Mouse (Mus musculus) mouse trophoblast stem cell (cell line): Measurements from ENCODE around the gene Gm8653.
"Not testable (repeated sequence)": the region's sequence is repeated elsewhere in the genome, so short reads cannot be mapped to it uniquely, and the experiment has no call there.

Source experiments
- in situ Hi-C, 2 experiments: fragments of 300-500 bp; cut with MseI, MboI; formaldehyde crosslinking; loops; 2 replicates in 1 of 2; 3 replicates in 1 of 2; pipeline ENCODE4 v1.15.1; 2025

Gm8653 gene

GRCm38 (mm10) chr7:22201164-22201563 lies at the start of gene Gm8653:
Gm8653 (minus strand) TSS chr7:22201264.
- in situ Hi-C loops, result not testable (repeated sequence)

GRCm38 (mm10) chr7:22229384-22229783 lies 28.3 kb upstream of the Gm8653 start, which contains the start of gene Gm8453:
Gm8453 (minus strand) TSS chr7:22229484.
- in situ Hi-C loops, result not testable (repeated sequence)

- in situ Hi-C loops, result not testable (repeated sequence)
Measured at GRCm38 (mm10) chr7:22189077-22189476, 12.0 kb downstream of the Gm8653 start, which contains the start of gene Vmn1r143. Vmn1r143 (plus strand) TSS chr7:22189377.

- in situ Hi-C loops, result not testable (repeated sequence)
Measured at GRCm38 (mm10) chr7:22163935-22164334, 37.1 kb downstream of the Gm8653 start, which contains the start of gene Vmn1r142. Vmn1r142 (minus strand) TSS chr7:22164035.
